Mouse (Mus musculus): ENCODE data around the gene Eef2k.

Eef2k gene

GRCm38 (mm10) chr7:120843852-120844435 is 1.3 kb downstream of the Eef2k start:
- DNase-seq (ENCODE audit: extremely low read depth, insufficient read length, low spot score), result no peak

GRCm38 (mm10) chr7:120844689-120845088 is 2.1 kb downstream of the Eef2k start:
- no peak for DNase-seq (ENCODE audit: extremely low read depth, insufficient read length, low spot score)

GRCm38 (mm10) chr7:120848831-120849512 is 6.3 kb downstream of the Eef2k start:
- DNase-seq (ENCODE audit: extremely low read depth, insufficient read length, low spot score), result no peak

GRCm38 (mm10) chr7:120850165-120850564 is 7.5 kb downstream of the Eef2k start:
- DNase-seq (ENCODE audit: extremely low read depth, insufficient read length, low spot score), result no peak

GRCm38 (mm10) chr7:120859854-120860253 is 17.2 kb downstream of the Eef2k start:
- DNase-seq (ENCODE audit: extremely low read depth, insufficient read length, low spot score), result no peak

- DNase-seq (ENCODE audit: extremely low read depth, insufficient read length, low spot score), result no peak
Measured at GRCm38 (mm10) chr7:120860799-120861487, 18.3 kb downstream of the Eef2k start.

- DNase-seq (ENCODE audit: extremely low read depth, insufficient read length, low spot score), result no peak
Measured at GRCm38 (mm10) chr7:120861488-120862047, 18.9 kb downstream of the Eef2k start.

GRCm38 (mm10) chr7:120862196-120862595 is 19.6 kb downstream of the Eef2k start:
- DNase-seq (ENCODE audit: extremely low read depth, insufficient read length, low spot score), result no peak

GRCm38 (mm10) chr7:120862626-120863025 is 20.0 kb downstream of the Eef2k start:
- DNase-seq (ENCODE audit: extremely low read depth, insufficient read length, low spot score), result no peak

GRCm38 (mm10) chr7:120863476-120863875 is 20.8 kb downstream of the Eef2k start:
- DNase-seq (ENCODE audit: extremely low read depth, insufficient read length, low spot score), result no peak

GRCm38 (mm10) chr7:120865100-120865499 is 22.5 kb downstream of the Eef2k start:
- DNase-seq (ENCODE audit: extremely low read depth, insufficient read length, low spot score), result peak; percentile 37

- DNase-seq (ENCODE audit: extremely low read depth, insufficient read length, low spot score), result peak; percentile 71
Measured at GRCm38 (mm10) chr7:120865832-120866231, 23.2 kb downstream of the Eef2k start.

- DNase-seq (ENCODE audit: extremely low read depth, insufficient read length, low spot score), result no peak
Measured at GRCm38 (mm10) chr7:120866684-120867083, 24.1 kb downstream of the Eef2k start.

GRCm38 (mm10) chr7:120867720-120868119 is 25.1 kb downstream of the Eef2k start:
- DNase-seq (ENCODE audit: extremely low read depth, insufficient read length, low spot score), result no peak

- DNase-seq (ENCODE audit: extremely low read depth, insufficient read length, low spot score), result no peak
Measured at GRCm38 (mm10) chr7:120869883-120870282, 27.3 kb downstream of the Eef2k start.

GRCm38 (mm10) chr7:120870431-120871008 is 27.9 kb downstream of the Eef2k start:
- DNase-seq (ENCODE audit: extremely low read depth, insufficient read length, low spot score), result no peak

- no peak for DNase-seq (ENCODE audit: extremely low read depth, insufficient read length, low spot score)
Measured at GRCm38 (mm10) chr7:120873083-120873482, 30.5 kb downstream of the Eef2k start.

- no peak for DNase-seq (ENCODE audit: extremely low read depth, insufficient read length, low spot score)
Measured at GRCm38 (mm10) chr7:120874021-120874420, 31.4 kb downstream of the Eef2k start.

GRCm38 (mm10) chr7:120874764-120875539 is 32.3 kb downstream of the Eef2k start:
- DNase-seq (ENCODE audit: extremely low read depth, insufficient read length, low spot score), result no peak
